Mouse (Mus musculus) lung, embryonic 14.5 days (tissue): Measurements from ENCODE around the gene Slco2a1. TPM values are rescaled to one million over a fixed set of nuclear protein-coding genes. Genes with fewer than 3 reads are reported as not detected.

Source experiments
- ATAC-seq: fragments of 200-750 bp; cut with Nextera tagmentation; 2 replicates; pipeline ENCODE4 v1.8.0; 2017; ENCODE audit warnings: mild to moderate bottlenecking, moderate TSS enrichment, moderate library complexity; ENCODE audit not compliant: insufficient read depth
- DNase-seq: peaks from one replicate; pipeline ENCODE4 v3.0.0-alpha.2; 2015
- H3K27ac ChIP-seq: fragments of 300-500 bp; sonication (generic); 2 replicates; pipeline ENCODE4 v1.5.1; 2014; ENCODE audit warnings: low read depth, mild to moderate bottlenecking, moderate library complexity
- H3K27me3 ChIP-seq: fragments of 300-500 bp; sonication (generic); 2 replicates; pipeline ENCODE4 v1.6.1; 2014; ENCODE audit warnings: low read length, control low read depth; ENCODE audit not compliant: insufficient read depth
- H3K36me3 ChIP-seq: fragments of 300-500 bp; sonication (generic); 2 replicates; pipeline ENCODE4 v1.6.1; 2014; ENCODE audit warnings: control low read depth; ENCODE audit not compliant: insufficient read depth
- H3K4me1 ChIP-seq: fragments of 300-500 bp; sonication (generic); 2 replicates; pipeline ENCODE4 v1.6.1; 2014; ENCODE audit warnings: antibody characterized with exemption, control low read depth; ENCODE audit not compliant: insufficient read depth
- H3K4me2 ChIP-seq: fragments of 300-500 bp; sonication (generic); 2 replicates; pipeline ENCODE4 v1.6.1; 2014; ENCODE audit warnings: mild to moderate bottlenecking
- H3K4me3 ChIP-seq: fragments of 300-500 bp; sonication (generic); 2 replicates; pipeline ENCODE4 v1.5.1; 2014; ENCODE audit warnings: low read depth, low read length
- H3K9ac ChIP-seq: fragments of 300-500 bp; sonication (generic); 2 replicates; pipeline ENCODE4 v1.6.1; 2014
- H3K9me3 ChIP-seq: fragments of 300-500 bp; sonication (generic); 2 replicates; pipeline ENCODE4 v1.6.1; 2016; ENCODE audit warnings: low read depth, low read length, control low read depth
- CTCF ChIP-seq: IDR thresholded peaks from 2 replicates; pipeline ENCODE4 v1.5.1; 2016; ENCODE audit warnings: antibody characterized with exemption, low read depth
- WGBS: fragments of 180-500 bp; shearing (Covaris S2); extraction: QIAGEN DNeasy Blood & Tissue Kit; methylation state at CpG from one replicate; pipeline ENCODE4 v1.1.7; 2014; 5-methylcytosine and 5-hydroxymethylcytosine counted together
- polyA plus RNA-seq: library from polyadenylated mRNA; unstranded; fragments of >200 nt; fragmentation: Nextera tagmentation; extraction: Ambion mirVana; gene quantifications from 2 replicates; pipeline ENCODE4 v1.2.1, GENCODE M21; 2014

Slco2a1 gene
- polyA plus RNA-seq, 1 experiment from 2014 or later = 15.1 TPM

- Histone ChIP-seq H3K36me3 (no peaks in the 10 kb centered on the region), H3K4me3 (no peak overlapping the region), H3K27ac (no peak overlapping the region), H3K27me3 (peaks cover 25% of the 10 kb centered on the region), H3K9ac (no peak overlapping the region), H3K4me2 (no peak overlapping the region), H3K9me3 (no peaks in the 10 kb centered on the region), H3K4me1 (no peaks in the 10 kb centered on the region)
- TF ChIP-seq CTCF = no peak
- 77% methylated on average over 4 of the region's 4 CpGs for WGBS
- DNase-seq (no peak), ATAC-seq (no peak)
These were observed 128.4 kb downstream of the Slco2a1 start for GRCm38 (mm10) chr9:103116941-103117340.

- H3K9ac ChIP-seq = no peak overlapping the region
These were observed 129.0 kb downstream of the Slco2a1 start for GRCm38 (mm10) chr9:103117495-103117894.

GRCm38 (mm10) chr9:103117951-103118350 lies 129.4 kb downstream of the Slco2a1 start:
- TF ChIP-seq CTCF = no peak
- no peaks in the 10 kb centered on the region for H3K36me3 ChIP-seq
- 87% methylated on average over 8 of the region's 8 CpGs for WGBS
- H3K27me3 ChIP-seq = peaks cover 15% of the 10 kb centered on the region
- ATAC-seq (no peak), DNase-seq (no peak)
- H3K9me3 ChIP-seq = no peaks in the 10 kb centered on the region
- no peaks in the 10 kb centered on the region for H3K4me1 ChIP-seq
- H3K9ac ChIP-seq = no peak overlapping the region
- H3K4me3 ChIP-seq = no peak overlapping the region
- H3K4me2 ChIP-seq = no peak overlapping the region
- no peak overlapping the region for H3K27ac ChIP-seq

More at GRCm38 (mm10) chr9:103117495-103117894, 129.0 kb downstream of the Slco2a1 start:
- H3K27ac ChIP-seq = no peak overlapping the region
- ATAC-seq (no peak), DNase-seq (no peak)
- no peaks in the 10 kb centered on the region for H3K36me3 ChIP-seq
- no peaks in the 10 kb centered on the region for H3K4me1 ChIP-seq
- H3K27me3 ChIP-seq = peaks cover 19% of the 10 kb centered on the region
- no peak for TF ChIP-seq CTCF
- no peak overlapping the region for H3K4me3 ChIP-seq
- H3K9me3 ChIP-seq = no peaks in the 10 kb centered on the region
- no peak overlapping the region for H3K4me2 ChIP-seq
- WGBS = 72% methylated on average over 5 of the region's 5 CpGs

- Histone ChIP-seq H3K27me3 (peaks cover 7% of the 10 kb centered on the region), H3K9ac (no peak overlapping the region), H3K36me3 (no peaks in the 10 kb centered on the region), H3K27ac (no peak overlapping the region), H3K4me3 (no peak overlapping the region), H3K9me3 (no peaks in the 10 kb centered on the region), H3K4me1 (no peaks in the 10 kb centered on the region), H3K4me2 (no peak overlapping the region)
- DNase-seq (no peak), ATAC-seq (no peak)
- WGBS = 84% methylated on average over 5 of the region's 5 CpGs
- TF ChIP-seq CTCF = no peak
These were observed 130.3 kb downstream of the Slco2a1 start for GRCm38 (mm10) chr9:103118651-103119275.

GRCm38 (mm10) chr9:103119781-103120180 lies 131.3 kb downstream of the Slco2a1 start:
- ATAC-seq = no peak
- Histone ChIP-seq H3K36me3 (no peaks in the 10 kb centered on the region), H3K4me1 (no peaks in the 10 kb centered on the region), H3K27ac (no peak overlapping the region), H3K4me2 (no peak overlapping the region), H3K9ac (no peak overlapping the region), H3K4me3 (no peak overlapping the region), H3K27me3 (peaks cover 6% of the 10 kb centered on the region; the same call in 1 of the 2 replicates), H3K9me3 (no peaks in the 10 kb centered on the region)
- DNase-seq = no peak
- no peak for TF ChIP-seq CTCF
- 76% methylated on average over 9 of the region's 9 CpGs for WGBS

- peak; percentile 44 for TF ChIP-seq CTCF
- Histone ChIP-seq H3K4me1 (no peaks in the 10 kb centered on the region), H3K9me3 (no peaks in the 10 kb centered on the region), H3K27ac (no peak overlapping the region), H3K36me3 (no peaks in the 10 kb centered on the region), H3K9ac (no peak overlapping the region), H3K4me2 (no peak overlapping the region), H3K4me3 (no peak overlapping the region), H3K27me3 (0 out of 2 replicates have a peak, but pooled peaks cover 2% of the 10 kb centered on the region)
- WGBS = 47% methylated on average over 2 of the region's 2 CpGs
- ATAC-seq (peak; percentile 66; the same call in 1 of the 2 replicates), DNase-seq (peak; percentile 34)
These were observed 131.7 kb downstream of the Slco2a1 start for GRCm38 (mm10) chr9:103120231-103120630.

GRCm38 (mm10) chr9:103121546-103121945 lies 133.0 kb downstream of the Slco2a1 start:
- DNase-seq (no peak), ATAC-seq (no peak)
- Histone ChIP-seq H3K4me1 (no peaks in the 10 kb centered on the region), H3K36me3 (no peaks in the 10 kb centered on the region), H3K9ac (no peak overlapping the region), H3K27ac (no peak overlapping the region), H3K27me3 (no peaks in the 10 kb centered on the region), H3K9me3 (no peaks in the 10 kb centered on the region), H3K4me2 (no peak overlapping the region), H3K4me3 (no peak overlapping the region)
- WGBS = 76% methylated on average over 7 of the region's 7 CpGs
- no peak for TF ChIP-seq CTCF
